Mouse (Mus musculus) thymus, adult 2 months (tissue): ENCODE measurements around the gene Ntn1.

Source experiments
- CTCF ChIP-seq: fragments of 200-500 bp; IDR thresholded peaks from 2 replicates; pipeline ENCODE4 v1.5.1; 2012; ENCODE audit warnings: mild to moderate bottlenecking, control low read depth, low read length, moderate library complexity, borderline replicate concordance; ENCODE audit not compliant: control insufficient read depth, poor library complexity, insufficient read depth; ENCODE audit errors: extremely low read depth
- POLR2A ChIP-seq: fragments of 200-500 bp; IDR thresholded peaks from 2 replicates; pipeline ENCODE4 v1.6.1; 2012; ENCODE audit warnings: mild to moderate bottlenecking, low read length, control low read depth, moderate library complexity; ENCODE audit not compliant: control insufficient read depth, poor library complexity, insufficient read depth; ENCODE audit errors: extremely low read depth

- TF ChIP-seq CTCF (no peak), POLR2A (no peak)
Observed at GRCm38 (mm10) chr11:68339856-68340255, 60.8 kb downstream of the Ntn1 start.
